Mouse (Mus musculus): Measurements from ENCODE around the gene Axl. TPM values are rescaled to one million over a fixed set of nuclear protein-coding genes. Genes with fewer than 3 reads are reported as not detected.
A peak's percentile ranks its signal among the peaks of the same experiment; 100 is the strongest.

Axl gene
- total RNA-seq, 1 experiment: 56.5 TPM

DNA sequence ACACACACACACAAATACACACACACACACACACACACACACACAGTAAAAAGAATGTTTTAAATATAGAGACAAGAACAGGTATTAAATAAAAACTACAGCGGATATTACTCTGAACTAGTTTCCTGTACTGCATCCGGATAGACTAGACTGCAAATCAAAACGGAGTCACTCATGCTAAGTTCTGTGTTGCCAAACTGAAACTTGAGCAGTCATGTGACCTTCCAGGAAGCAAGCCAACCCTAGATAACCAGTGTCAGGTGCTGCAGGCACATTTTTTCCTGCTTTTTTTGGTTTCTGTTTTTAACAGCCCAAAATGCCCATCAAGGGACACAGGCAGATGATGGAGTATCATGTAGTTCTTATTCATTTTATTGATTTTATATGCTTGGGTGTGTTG, 38.7 kb upstream of the Axl start:
- Histone ChIP-seq H3K9me3 (ENCODE audit: control insufficient read depth, insufficient read depth, low read depth, low read length) (no peaks in the 10 kb centered on the region), H3K9ac (ENCODE audit: insufficient read depth, low read depth, low read length, poor library complexity, severe bottlenecking) (no peak overlapping the region), H3K4me3 (ENCODE audit: insufficient read depth in 1 of 2, low read depth in 1 of 2, low read length in 2 of 2, poor library complexity in 1 of 2, severe bottlenecking in 1 of 2) (no peak overlapping the region), H3K36me3 (ENCODE audit: control insufficient read depth, insufficient read depth, low read length, poor library complexity, severe bottlenecking) (no peaks in the 10 kb centered on the region), H3K27ac (ENCODE audit: insufficient read depth, low read depth, low read length, poor library complexity, severe bottlenecking) (no peak overlapping the region), H3K4me1 (ENCODE audit: control insufficient read depth in 2 of 2, insufficient read depth in 2 of 2, low read length in 2 of 2, poor library complexity in 1 of 2) (peaks cover 0 to 7% of the 10 kb centered on the region in 2 experiments; a peak in 1 of 4 replicates)
- no peak for DNase-seq (ENCODE audit: low read depth, low spot score)
- in situ Hi-C loops (cut with MboI; ENCODE audit: low sequenced_read_pairs in 2 of 2, unreplicated experiment in 2 of 2): loop anchor here in 1 of 2 experiments (10.0 kb wide), 1 partner anchor 62 kb away; no protein-coding TSS in a partner anchor
- TF ChIP-seq CHD2 (IDR thresholded peaks at IDR 0.05; ENCODE audit: low read depth, low read length) (no peak), ZC3H11A (IDR thresholded peaks at IDR 0.05; ENCODE audit: borderline replicate concordance, low read depth, low read length) (no peak), MAFK (IDR thresholded peaks at IDR 0.05; ENCODE audit: insufficient read depth, low read depth, low read length) (no peak), HCFC1 (IDR thresholded peaks at IDR 0.05; ENCODE audit: borderline replicate concordance, insufficient read depth, low read length) (no peak), ZNF384 (IDR thresholded peaks at IDR 0.05; ENCODE audit: low read depth, low read length) (no peak)

DNA sequence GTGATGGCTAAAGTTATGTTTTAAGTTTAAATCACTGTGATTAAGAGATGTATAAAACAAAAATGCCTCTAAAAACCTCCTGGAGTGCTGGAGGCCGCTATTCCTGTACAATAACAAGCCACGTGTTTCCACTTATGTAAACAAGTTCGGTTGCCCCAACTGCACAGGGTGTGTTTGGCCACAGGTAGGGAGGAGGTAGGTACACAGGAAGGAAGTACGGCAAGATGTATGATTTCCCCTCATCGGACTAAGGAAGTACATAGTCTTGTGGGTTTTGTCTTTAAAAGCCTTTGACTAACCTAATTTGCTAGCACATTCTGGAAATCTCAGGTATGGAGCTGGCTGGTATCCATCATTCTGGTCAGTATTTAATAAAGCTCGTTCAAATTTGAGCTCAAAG, 37.5 kb upstream of the Axl start:
- in situ Hi-C loops (cut with MboI; ENCODE audit: low sequenced_read_pairs in 2 of 2, unreplicated experiment in 2 of 2): loop anchor here in 1 of 2 experiments (10.0 kb wide), 1 partner anchor 61 kb away; no protein-coding TSS in a partner anchor
- TF ChIP-seq ZC3H11A (IDR thresholded peaks at IDR 0.05; ENCODE audit: borderline replicate concordance, low read depth, low read length): no peak
- no peak for TF ChIP-seq MAFK (IDR thresholded peaks at IDR 0.05; ENCODE audit: insufficient read depth, low read depth, low read length)
- TF ChIP-seq CHD2 (IDR thresholded peaks at IDR 0.05; ENCODE audit: low read depth, low read length): no peak
- TF ChIP-seq ZNF384 (IDR thresholded peaks at IDR 0.05; ENCODE audit: low read depth, low read length): no peak
- TF ChIP-seq HCFC1 (IDR thresholded peaks at IDR 0.05; ENCODE audit: borderline replicate concordance, insufficient read depth, low read length): no peak
- Histone ChIP-seq H3K9ac (ENCODE audit: insufficient read depth, low read depth, low read length, poor library complexity, severe bottlenecking) (no peak overlapping the region), H3K27ac (ENCODE audit: insufficient read depth, low read depth, low read length, poor library complexity, severe bottlenecking) (no peak overlapping the region), H3K4me3 (ENCODE audit: insufficient read depth in 1 of 2, low read depth in 1 of 2, low read length in 2 of 2, poor library complexity in 1 of 2, severe bottlenecking in 1 of 2) (no peak overlapping the region), H3K4me1 (ENCODE audit: control insufficient read depth in 2 of 2, insufficient read depth in 2 of 2, low read length in 2 of 2, poor library complexity in 1 of 2) (peaks cover 0 to 7% of the 10 kb centered on the region in 2 experiments; a peak in 1 of 4 replicates), H3K36me3 (ENCODE audit: control insufficient read depth, insufficient read depth, low read length, poor library complexity, severe bottlenecking) (no peaks in the 10 kb centered on the region), H3K9me3 (ENCODE audit: control insufficient read depth, insufficient read depth, low read depth, low read length) (no peaks in the 10 kb centered on the region)
- DNase-seq (ENCODE audit: low read depth, low spot score): no peak

DNA sequence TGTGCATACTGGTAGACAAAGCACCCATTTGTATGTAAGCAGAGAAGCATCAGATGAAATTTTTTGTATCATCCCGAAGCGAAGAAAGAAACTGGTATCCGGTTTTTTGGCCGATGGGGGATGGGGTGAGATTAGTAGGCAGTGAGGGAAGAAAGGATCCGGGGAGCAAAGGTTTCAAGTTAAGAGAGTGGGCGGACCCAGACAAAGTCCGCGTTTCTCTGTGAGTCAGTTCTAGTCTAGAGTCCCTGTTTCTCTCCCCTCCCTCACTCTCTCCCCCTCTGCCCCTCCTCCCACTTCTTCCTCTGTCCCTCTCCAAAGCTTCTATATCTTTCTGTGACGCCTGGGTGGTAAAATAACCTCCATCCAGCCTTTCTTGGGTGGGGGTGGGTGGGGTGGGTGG, 36.5 kb upstream of the Axl start:
- Histone ChIP-seq H3K4me1 (ENCODE audit: control insufficient read depth in 2 of 2, insufficient read depth in 2 of 2, low read length in 2 of 2, poor library complexity in 1 of 2) (peaks cover 0 to 7% of the 10 kb centered on the region in 2 experiments; a peak in 1 of 4 replicates), H3K9ac (ENCODE audit: insufficient read depth, low read depth, low read length, poor library complexity, severe bottlenecking) (peak overlapping the region; percentile 28; the same call in 1 of the 2 replicates), H3K4me3 (ENCODE audit: insufficient read depth in 1 of 2, low read depth in 1 of 2, low read length in 2 of 2, poor library complexity in 1 of 2, severe bottlenecking in 1 of 2) (no peak overlapping the region), H3K27ac (ENCODE audit: insufficient read depth, low read depth, low read length, poor library complexity, severe bottlenecking) (no peak overlapping the region), H3K9me3 (ENCODE audit: control insufficient read depth, insufficient read depth, low read depth, low read length) (no peaks in the 10 kb centered on the region), H3K36me3 (ENCODE audit: control insufficient read depth, insufficient read depth, low read length, poor library complexity, severe bottlenecking) (no peaks in the 10 kb centered on the region)
- no peak for DNase-seq (ENCODE audit: low read depth, low spot score)
- TF ChIP-seq CHD2 (IDR thresholded peaks at IDR 0.05; ENCODE audit: low read depth, low read length): no peak
- no peak for TF ChIP-seq MAFK (IDR thresholded peaks at IDR 0.05; ENCODE audit: insufficient read depth, low read depth, low read length)
- TF ChIP-seq ZC3H11A (IDR thresholded peaks at IDR 0.05; ENCODE audit: borderline replicate concordance, low read depth, low read length): no peak
- no peak for TF ChIP-seq ZNF384 (IDR thresholded peaks at IDR 0.05; ENCODE audit: low read depth, low read length)
- no peak for TF ChIP-seq HCFC1 (IDR thresholded peaks at IDR 0.05; ENCODE audit: borderline replicate concordance, insufficient read depth, low read length)
- in situ Hi-C loops (cut with MboI; ENCODE audit: low sequenced_read_pairs in 2 of 2, unreplicated experiment in 2 of 2): loop anchor here in 1 of 2 experiments (10.0 kb wide), 1 partner anchor 60 kb away; no protein-coding TSS in a partner anchor

DNA sequence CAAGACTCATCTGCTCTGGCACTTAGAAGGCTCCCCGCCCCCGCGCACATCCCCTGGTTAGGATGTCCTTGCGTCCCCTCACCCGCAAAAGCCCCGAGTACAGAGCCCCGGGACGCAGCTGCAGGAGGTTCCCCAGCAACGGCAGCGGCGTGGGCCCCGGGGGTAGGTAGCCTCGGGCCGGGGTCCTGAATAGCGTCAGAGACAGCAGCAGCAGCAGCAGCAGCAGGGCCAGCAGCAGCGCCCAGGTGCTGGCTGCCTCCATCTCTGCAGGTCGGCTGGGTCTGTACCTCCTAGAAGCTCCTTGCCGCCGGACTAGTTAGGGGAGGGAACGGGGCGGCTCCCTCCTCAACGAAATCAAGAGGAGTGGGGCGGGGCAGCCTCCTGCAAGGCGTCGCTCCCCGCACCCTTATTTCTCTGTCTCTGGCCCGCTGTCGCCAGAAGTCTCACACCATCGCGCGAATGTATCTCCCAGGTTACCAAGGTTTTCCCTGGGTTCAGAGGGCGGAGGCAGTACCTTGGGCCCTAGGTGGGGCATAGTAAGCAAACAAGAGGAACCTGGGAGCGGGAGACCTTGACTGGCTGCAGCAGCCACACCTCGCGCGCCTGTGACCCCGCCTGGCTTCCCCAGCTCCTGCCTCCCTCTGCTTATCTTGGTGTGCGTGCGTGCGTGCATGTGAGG, 27.9 kb upstream of the Axl start, which contains the start of gene Cyp2s1:
Cyp2s1 (minus strand) TSS at position 673 of the 679 bp plus-strand sequence.
- Histone ChIP-seq H3K4me1 (ENCODE audit: control insufficient read depth in 2 of 2, insufficient read depth in 2 of 2, low read length in 2 of 2, poor library complexity in 1 of 2) (peaks cover 2 to 15% of the 10 kb centered on the region in 2 experiments; a peak in 2 of 4 replicates), H3K9me3 (ENCODE audit: control insufficient read depth, insufficient read depth, low read depth, low read length) (no peaks in the 10 kb centered on the region), H3K36me3 (ENCODE audit: control insufficient read depth, insufficient read depth, low read length, poor library complexity, severe bottlenecking) (no peaks in the 10 kb centered on the region), H3K4me3 (ENCODE audit: insufficient read depth in 1 of 2, low read depth in 1 of 2, low read length in 2 of 2, poor library complexity in 1 of 2, severe bottlenecking in 1 of 2) (peak within 1 kb of the TSS; percentile 62 to 64), H3K27ac (ENCODE audit: insufficient read depth, low read depth, low read length, poor library complexity, severe bottlenecking) (no peak within 1 kb of the TSS), H3K9ac (ENCODE audit: insufficient read depth, low read depth, low read length, poor library complexity, severe bottlenecking) (peak within 1 kb of the TSS; percentile 23; the same call in 1 of the 2 replicates)
- TF ChIP-seq ZC3H11A (IDR thresholded peaks at IDR 0.05; ENCODE audit: borderline replicate concordance, low read depth, low read length): no peak
- no peak for TF ChIP-seq ZNF384 (IDR thresholded peaks at IDR 0.05; ENCODE audit: low read depth, low read length)
- no peak for TF ChIP-seq MAFK (IDR thresholded peaks at IDR 0.05; ENCODE audit: insufficient read depth, low read depth, low read length)
- 0 out of 2 replicates have a peak, but pooled peaks have one; percentile 54 for TF ChIP-seq CHD2 (IDR thresholded peaks at IDR 0.05; ENCODE audit: low read depth, low read length)
- in situ Hi-C loops (cut with MboI; ENCODE audit: low sequenced_read_pairs in 2 of 2, unreplicated experiment in 2 of 2): no loop called here
- DNase-seq (ENCODE audit: low read depth, low spot score): peak; percentile 81
